Mouse (Mus musculus) bone marrow macrophage, adult 2 months (primary cell): ENCODE results near the gene Taf13. TPM values are rescaled to one million over a fixed set of nuclear protein-coding genes. Genes with fewer than 3 reads are reported as not detected.

ENCODE experiments used
- H3K27ac ChIP-seq: 2 replicates; pipeline ENCODE4 v1.5.1; 2012; ENCODE audit warnings: low read depth, low read length; ENCODE audit not compliant: insufficient read depth
- H3K4me1 ChIP-seq: 2 replicates; pipeline ENCODE4 v1.6.1; 2012; ENCODE audit warnings: low read length; ENCODE audit not compliant: control insufficient read depth, insufficient read depth
- H3K4me3 ChIP-seq: 2 replicates; pipeline ENCODE4 v1.5.1; 2012; ENCODE audit warnings: mild to moderate bottlenecking, low read length, moderate library complexity; ENCODE audit not compliant: insufficient read depth
- CTCF ChIP-seq: IDR thresholded peaks from 2 replicates; pipeline ENCODE4 v1.5.1; 2012; ENCODE audit warnings: low read depth, mild to moderate bottlenecking, low read length, moderate library complexity
- POLR2A ChIP-seq: IDR thresholded peaks from 2 replicates; pipeline ENCODE4 v1.6.1; 2012; ENCODE audit warnings: mild to moderate bottlenecking, low read depth, low read length, borderline replicate concordance
- polyA plus RNA-seq: library from polyadenylated mRNA; stranded (reverse); fragments of >200 nt; gene quantifications from 2 replicates; pipeline ENCODE4 v1.2.4, GENCODE M21; 2012; ENCODE audit not compliant: missing spikeins, insufficient read depth, insufficient read length

Taf13 gene
- polyA plus RNA-seq, result 25.4 and 27.4 TPM in 2 replicates

GRCm38 (mm10) chr3:108571443-108572294, at the start of gene Taf13:
Gene Taf13 (plus strand): TSS chr3:108571698.
- peak within 1 kb of the TSS; percentile 64 for H3K27ac ChIP-seq
- peak within 1 kb of the TSS; percentile 73 for H3K4me3 ChIP-seq
- H3K4me1 ChIP-seq, result peaks cover 16% of the 10 kb centered on the region
- TF ChIP-seq POLR2A (peak; percentile 99), CTCF (no peak)

DNA sequence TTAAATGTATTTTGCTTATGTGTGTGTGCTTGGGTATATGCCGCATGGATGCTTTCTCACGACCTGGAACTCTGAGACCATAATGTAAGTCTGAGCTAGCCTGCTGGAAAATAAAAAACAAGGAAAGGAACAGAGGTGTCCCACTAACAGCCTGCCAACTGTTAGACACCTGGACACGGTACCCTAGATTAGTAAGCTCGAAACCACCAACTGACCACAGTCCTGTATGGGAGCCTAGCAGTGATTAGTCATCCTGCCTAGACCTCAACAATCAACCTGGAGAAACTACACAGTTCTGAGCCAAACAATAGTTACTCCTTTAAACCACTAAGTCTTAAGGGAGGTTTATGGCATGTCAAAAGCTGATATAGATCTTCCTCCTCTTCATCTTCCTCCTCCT, 48.1 kb upstream of the Taf13 start:
- Histone ChIP-seq H3K27ac (no peak overlapping the region), H3K4me1 (no peaks in the 10 kb centered on the region), H3K4me3 (no peak overlapping the region)
- no peak for TF ChIP-seq POLR2A
- no peak for TF ChIP-seq CTCF

GRCm38 (mm10) chr3:108528489-108528888, 43.0 kb upstream of the Taf13 start:
- H3K4me3 ChIP-seq, result no peak overlapping the region
- no peak for TF ChIP-seq POLR2A
- TF ChIP-seq CTCF, result no peak
- H3K4me1 ChIP-seq, result no peaks in the 10 kb centered on the region
- H3K27ac ChIP-seq, result no peak overlapping the region

DNA sequence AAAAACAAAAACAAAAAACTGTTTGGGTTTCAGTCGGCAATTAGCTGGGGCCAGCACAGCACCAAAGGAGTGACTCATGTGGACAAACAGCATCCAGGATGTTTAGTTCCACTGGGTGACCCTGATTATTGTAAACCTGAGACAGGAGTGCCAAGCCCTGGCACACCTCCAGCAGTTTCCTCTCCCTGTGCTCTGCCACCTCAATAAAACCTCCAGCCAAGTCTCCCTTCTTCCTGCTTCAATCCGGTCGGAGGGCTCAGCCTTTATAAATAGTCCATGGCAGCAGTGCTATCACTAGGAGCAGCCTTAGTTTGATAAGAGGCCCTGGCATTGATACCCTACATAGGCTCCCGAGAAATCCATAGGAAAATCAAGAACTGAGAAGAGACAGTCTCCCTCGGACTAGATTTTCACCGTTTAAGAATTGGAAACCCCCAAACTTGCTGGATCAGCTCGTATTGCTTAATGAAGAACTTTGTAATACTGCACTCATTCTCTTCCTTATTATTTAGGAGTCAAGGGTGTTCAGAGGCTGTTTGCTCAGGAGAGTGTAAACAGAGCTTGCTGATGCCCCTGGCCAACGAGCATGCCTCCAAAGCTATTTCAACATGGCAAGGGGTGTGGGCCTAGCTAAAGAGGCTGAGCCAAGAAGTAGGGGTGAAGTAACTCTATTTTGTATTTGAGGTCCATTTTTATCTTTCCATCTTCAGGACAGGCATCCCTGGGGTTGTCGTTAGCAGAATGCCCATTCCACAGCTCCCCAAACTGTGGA, 38.2 kb upstream of the Taf13 start:
- Histone ChIP-seq H3K4me3 (no peak overlapping the region), H3K4me1 (no peaks in the 10 kb centered on the region), H3K27ac (no peak overlapping the region)
- TF ChIP-seq POLR2A (no peak), CTCF (no peak)

DNA sequence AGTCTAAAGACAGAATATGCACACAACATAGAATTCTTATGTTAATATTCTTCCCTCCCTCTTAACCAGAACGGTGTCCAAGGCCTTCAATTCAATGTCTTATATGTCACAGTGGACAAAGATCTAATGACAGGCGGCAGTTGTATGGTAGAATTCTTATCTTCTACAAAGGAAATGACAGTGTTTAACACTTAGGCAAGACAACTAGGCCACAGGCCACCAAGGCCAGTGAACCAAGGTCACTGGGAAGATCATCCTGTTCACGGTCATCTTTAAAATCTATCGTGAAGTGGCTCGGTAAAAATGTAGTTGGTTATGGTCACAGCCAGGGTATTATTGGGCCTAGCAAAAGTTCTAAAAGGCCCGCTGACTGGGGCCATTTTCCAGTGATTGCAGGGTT, 37.5 kb upstream of the Taf13 start, which contains the start of gene 1700013F07Rik:
1700013F07Rik (plus strand) TSS at position 200 of the 400 bp plus-strand sequence.
- Histone ChIP-seq H3K27ac (no peak within 1 kb of the TSS), H3K4me3 (no peak within 1 kb of the TSS), H3K4me1 (no peaks in the 10 kb centered on the region)
- no peak for TF ChIP-seq POLR2A

DNA sequence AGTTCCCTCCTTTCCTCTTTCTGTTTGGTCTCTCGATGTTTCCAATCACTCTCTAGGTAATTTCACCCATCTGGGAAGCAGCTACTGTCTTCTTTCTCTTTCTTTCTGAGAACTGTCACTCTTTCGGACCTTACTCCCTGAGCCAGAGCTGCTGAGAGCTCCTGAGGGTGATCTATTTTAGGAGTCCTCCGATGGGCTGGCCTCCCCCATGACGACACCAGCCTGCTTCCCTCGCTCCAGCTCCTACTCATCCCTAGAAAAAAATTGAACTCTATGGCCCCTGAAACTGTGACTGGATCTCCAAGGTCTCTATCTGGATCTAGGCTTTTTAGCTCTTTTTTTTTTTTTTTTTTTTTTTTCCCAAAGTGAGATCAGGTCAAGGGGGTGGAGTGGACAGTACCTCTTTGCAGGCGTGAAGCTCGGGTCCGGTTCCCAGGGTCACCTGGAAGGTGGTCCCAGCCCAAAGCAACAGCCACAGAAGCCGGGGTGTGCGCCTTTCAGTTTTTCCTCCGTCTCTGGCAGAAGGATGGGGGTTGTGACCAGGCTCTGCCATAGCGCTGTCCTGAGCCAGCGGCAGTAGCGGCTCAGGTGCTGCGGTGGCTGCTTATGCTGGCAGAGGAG, 35.5 kb upstream of the Taf13 start:
- Histone ChIP-seq H3K4me3 (no peak overlapping the region), H3K4me1 (no peaks in the 10 kb centered on the region), H3K27ac (no peak overlapping the region)
- TF ChIP-seq POLR2A (no peak), CTCF (no peak)

DNA sequence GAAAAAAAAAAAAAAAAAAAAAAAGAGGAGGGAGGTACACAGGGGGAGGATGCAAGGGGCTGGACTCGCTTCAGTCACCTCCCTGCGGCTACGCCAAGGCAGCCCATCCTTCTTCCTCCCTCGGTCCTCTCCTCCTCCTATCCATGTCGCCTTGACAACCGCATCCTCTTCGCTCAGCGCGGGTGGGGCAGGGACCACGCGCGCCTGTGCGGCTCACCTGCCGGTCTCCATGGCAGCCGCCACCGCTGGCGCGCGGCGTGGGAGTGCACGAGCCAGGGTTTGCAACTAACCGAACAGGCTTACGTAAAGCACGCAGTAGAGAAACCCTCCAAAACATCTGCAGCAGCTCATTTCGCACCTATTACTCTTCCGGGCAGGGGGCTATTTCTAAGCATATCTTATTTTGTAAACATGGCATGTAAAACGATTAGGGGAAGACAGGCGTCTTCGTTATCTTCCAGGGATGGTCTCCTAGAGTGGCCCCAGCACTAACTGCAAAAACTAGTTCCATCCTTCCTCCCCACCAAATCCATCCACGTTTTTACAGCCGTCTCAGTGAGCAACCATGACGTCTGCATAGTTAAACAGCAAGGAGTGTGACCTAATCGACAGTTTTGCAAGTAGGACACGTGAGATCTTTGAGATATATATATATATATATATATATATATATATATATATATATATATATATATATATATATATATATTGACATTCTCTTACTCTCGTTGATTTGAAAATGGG, 34.8 kb upstream of the Taf13 start, which contains the start of gene 5330417C22Rik:
5330417C22Rik (minus strand) TSS at position 20 of the 744 bp plus-strand sequence.
- Histone ChIP-seq H3K27ac (no peak within 1 kb of the TSS), H3K4me1 (no peaks in the 10 kb centered on the region), H3K4me3 (peak within 1 kb of the TSS; percentile 30)
- TF ChIP-seq POLR2A (no peak), CTCF (no peak)

DNA sequence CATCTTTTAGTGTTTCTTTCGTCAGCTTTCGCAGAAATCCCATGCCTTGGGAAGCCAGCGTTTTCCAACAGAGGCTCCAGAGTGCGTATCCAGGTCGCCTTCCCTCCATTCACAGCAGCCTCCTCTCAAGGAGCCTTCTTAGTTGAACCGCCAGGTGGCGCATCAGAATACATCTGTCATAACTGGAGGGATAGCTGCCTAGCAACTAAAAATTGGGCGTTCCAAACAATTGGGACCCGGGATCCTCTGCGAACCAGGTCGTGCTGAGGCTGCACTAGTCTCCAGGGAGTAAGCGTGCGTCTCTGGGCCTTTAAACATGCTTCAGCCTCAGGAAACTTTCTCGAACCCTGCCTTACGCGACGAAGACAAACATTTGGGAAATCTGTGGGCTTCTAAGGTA, 34.2 kb upstream of the Taf13 start:
- TF ChIP-seq POLR2A (no peak), CTCF (peak; percentile 72)
- Histone ChIP-seq H3K4me1 (no peaks in the 10 kb centered on the region), H3K4me3 (peak overlapping the region; percentile 13; the same call in 1 of the 2 replicates), H3K27ac (no peak overlapping the region)

- no peaks in the 10 kb centered on the region for H3K4me1 ChIP-seq
- no peak overlapping the region for H3K27ac ChIP-seq
- no peak overlapping the region for H3K4me3 ChIP-seq
- TF ChIP-seq CTCF, result no peak
- no peak for TF ChIP-seq POLR2A
These were observed 29.2 kb upstream of the Taf13 start for GRCm38 (mm10) chr3:108542299-108542698.

DNA sequence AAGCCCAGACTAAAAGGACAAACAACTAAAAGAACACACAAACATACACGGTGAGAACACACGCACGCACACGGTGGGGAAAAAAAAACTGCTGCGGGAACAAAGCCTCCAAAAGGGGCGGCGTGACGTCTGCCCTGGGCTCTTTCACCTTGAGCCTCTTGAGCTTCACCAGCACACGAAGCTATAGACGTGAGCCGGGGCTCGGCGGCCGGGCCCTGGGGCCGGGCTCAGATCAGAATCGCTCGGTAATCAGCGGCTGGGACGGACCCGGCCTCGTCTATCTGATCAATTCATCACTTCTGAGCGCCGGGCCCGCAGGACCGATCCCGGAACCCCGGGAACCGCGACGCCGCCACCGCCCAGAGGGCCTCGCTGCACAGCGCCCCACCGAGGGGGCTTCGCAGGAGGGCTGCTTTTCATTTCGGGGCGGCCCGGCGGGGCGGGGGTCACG, 17.4 kb upstream of the Taf13 start:
- Histone ChIP-seq H3K4me3 (peak overlapping the region; percentile 74), H3K4me1 (no peaks in the 10 kb centered on the region), H3K27ac (peak overlapping the region; percentile 51)
- TF ChIP-seq CTCF (no peak), POLR2A (no peak)
